Mouse (Mus musculus) erythroblast, adult 5-6 weeks (primary cell): ENCODE measurements around the gene Slc16a10. TPM values are rescaled to one million over a fixed set of nuclear protein-coding genes. Genes with fewer than 3 reads are reported as not detected.

Experiments
- ATAC-seq: replicated peaks from 2 replicates; pipeline ENCODE4 v1.8.0; 2016; ENCODE audit warnings: moderate number of reproducible peaks, mild to moderate bottlenecking, moderate TSS enrichment, inconsistent platforms; ENCODE audit not compliant: poor library complexity, low FRiP score, severe bottlenecking
- total RNA-seq, 2 experiments: library from RNA; stranded (forward) in 1 of 2; stranded (reverse) in 1 of 2; fragments of 150-400 nt in 1 of 2; fragments of 200-764, 138-1000 nt in 1 of 2; gene quantifications; 2 replicates each; pipeline versions ENCODE4 v1.2.3 to v1.2.4; 2015 to 2017; ENCODE audit warnings: low replicate concordance in 2 of 2

Gene Slc16a10
- total RNA-seq, 2 experiments from 2014 or later = 459 to 461 TPM

- no peak for ATAC-seq
These were observed 23.2 kb downstream of the Slc16a10 start for GRCm38 (mm10) chr10:40118743-40119387.

- no peak for ATAC-seq
These were observed 28.5 kb downstream of the Slc16a10 start for GRCm38 (mm10) chr10:40113517-40114085.

GRCm38 (mm10) chr10:40112256-40112655 lies 29.8 kb downstream of the Slc16a10 start:
- ATAC-seq = no peak

DNA sequence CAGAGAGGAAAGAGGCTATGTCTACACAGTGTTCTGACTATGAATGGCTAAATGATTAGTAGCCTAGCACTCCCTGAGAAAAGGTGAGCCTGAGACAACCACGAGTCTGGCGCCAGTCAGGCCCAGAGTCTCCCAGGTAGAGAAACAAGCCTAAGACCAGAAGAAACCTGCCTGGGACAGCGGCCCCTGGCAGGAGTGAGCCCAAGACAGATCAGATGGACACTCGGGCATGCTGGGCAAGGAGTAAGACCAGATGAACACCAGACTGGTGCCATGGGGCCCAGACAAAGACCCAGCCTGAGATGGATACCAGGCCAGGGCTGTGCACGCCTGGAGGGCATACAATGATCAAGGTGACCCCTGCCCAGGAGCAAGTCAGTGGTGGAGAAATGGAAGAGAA lies 32.5 kb downstream of the Slc16a10 start:
- ATAC-seq = no peak

GRCm38 (mm10) chr10:40108992-40109391 lies 33.1 kb downstream of the Slc16a10 start:
- ATAC-seq = no peak

GRCm38 (mm10) chr10:40107995-40108394 lies 34.1 kb downstream of the Slc16a10 start:
- ATAC-seq = no peak

DNA sequence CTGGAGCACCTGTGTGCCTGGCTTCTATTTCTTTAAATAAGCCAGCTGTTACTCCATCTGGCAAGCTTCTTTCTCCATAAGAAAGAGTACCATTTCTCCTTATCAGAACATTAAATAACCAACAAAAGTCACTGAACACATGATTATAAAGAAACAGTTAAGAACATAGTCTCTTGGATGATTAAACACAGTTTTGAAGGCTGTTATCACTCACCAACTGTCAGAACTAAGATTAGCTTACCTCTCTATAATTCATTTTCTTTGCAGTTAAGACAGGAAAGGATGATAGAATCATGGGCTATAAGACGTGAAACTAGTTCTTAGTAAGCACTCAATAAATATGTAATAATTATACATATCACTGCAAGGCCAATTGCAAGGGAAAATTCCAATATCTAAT lies 36.9 kb downstream of the Slc16a10 start:
- no peak for ATAC-seq

- ATAC-seq = no peak
These were observed 38.3 kb downstream of the Slc16a10 start for GRCm38 (mm10) chr10:40103790-40104189.

DNA sequence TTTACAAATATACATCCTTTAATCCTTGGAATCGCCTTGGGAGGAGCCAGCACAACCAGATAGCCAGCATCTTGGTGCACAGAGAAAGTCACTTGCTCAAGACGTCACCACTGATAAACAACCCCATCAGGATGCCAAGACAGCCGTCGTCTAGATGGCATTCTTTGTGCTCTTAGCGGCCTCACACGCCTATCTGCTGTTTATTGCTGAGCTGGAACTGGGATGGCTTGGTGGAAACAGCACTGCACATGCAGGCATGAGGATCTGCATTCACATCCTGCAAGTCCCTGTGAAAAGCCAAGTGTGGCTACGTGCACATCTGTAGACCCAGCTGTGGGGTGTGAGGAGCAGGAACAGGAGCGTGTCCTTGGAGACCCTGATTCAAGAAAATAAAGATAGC lies 39.1 kb downstream of the Slc16a10 start:
- no peak for ATAC-seq

DNA sequence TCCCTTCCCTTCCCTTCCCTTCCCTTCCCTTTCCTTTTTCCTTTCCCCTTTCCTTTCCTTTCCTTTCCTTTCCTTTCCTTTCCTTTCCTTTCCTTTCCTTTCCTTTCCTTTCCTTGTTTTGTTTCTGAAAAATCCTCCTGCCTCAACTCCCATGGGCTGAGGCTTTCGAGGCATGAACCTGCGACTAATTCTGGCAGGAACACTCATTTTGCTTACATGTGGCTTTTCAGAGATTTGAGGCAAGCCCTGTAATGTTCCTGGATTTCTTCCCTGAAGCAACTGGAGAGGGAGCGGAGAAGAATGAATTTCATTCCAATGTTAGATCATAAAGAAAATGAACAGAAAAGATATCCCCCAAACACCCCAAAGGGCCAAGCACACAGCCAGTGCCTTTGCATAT lies 39.9 kb downstream of the Slc16a10 start:
- ATAC-seq = no peak

DNA sequence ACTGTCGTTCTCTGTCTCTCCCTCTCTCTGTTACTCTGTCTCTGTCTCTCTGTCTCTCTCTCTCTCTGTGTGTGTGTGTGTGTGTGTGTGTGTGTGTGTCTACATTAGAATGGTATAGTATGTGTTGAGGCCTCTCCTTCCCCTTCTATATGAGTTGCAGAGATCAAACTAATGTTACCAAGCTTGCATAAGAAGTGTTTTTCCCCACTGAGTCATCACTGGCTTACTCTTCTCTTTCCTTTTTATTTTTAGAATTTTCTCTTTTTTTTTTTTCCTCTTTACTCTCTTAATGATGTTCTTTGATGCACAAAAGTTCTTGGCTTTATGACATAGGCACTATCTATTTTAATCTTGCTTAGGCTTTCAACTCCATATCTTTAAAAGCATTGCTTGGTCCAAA lies 43.6 kb downstream of the Slc16a10 start:
- ATAC-seq = no peak

DNA sequence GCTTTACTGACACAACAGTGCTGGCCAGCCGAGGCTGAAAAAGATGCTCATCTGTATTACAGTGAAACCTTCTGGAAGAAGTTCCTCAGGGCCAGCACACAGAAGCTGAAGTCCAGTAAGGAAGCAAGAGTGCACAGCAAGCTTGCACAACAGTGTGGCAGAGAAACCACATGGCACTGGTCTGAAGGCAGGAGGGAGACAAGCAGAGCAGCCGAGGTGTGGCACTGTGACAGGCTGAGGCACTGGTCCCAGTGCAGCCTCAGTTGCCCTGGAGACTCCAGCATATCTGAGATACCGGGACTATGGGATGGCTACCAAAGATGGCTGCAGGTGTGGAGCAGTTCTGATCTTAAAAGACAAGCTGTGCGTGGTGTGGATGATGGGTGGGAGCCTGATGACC lies 44.5 kb downstream of the Slc16a10 start:
- ATAC-seq = peak; percentile 37; the same call in 1 of the 2 replicates

DNA sequence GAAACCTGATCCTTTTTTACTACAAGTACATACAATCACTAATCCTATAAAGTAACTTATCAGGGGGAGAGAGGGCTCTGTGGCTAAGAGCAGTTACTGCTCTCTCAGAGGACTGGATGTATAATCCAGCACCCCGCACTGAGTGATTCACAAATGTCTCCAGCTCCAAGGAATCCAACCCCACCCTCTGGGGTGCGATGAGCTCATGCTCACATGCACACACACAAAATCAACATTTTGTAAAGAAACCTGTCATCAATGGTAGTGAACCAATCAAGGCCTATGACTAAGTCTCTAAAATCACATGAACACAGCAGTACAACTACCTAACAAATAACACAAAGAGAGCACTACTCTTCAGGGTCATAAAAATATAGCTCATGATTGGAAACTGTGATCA lies 47.3 kb downstream of the Slc16a10 start:
- ATAC-seq = no peak

GRCm38 (mm10) chr10:40093526-40093925 lies 48.5 kb downstream of the Slc16a10 start:
- no peak for ATAC-seq

- no peak for ATAC-seq
These were observed 50.6 kb downstream of the Slc16a10 start for GRCm38 (mm10) chr10:40091455-40091854.

- ATAC-seq = no peak
These were observed 51.3 kb downstream of the Slc16a10 start for GRCm38 (mm10) chr10:40090504-40091428.

DNA sequence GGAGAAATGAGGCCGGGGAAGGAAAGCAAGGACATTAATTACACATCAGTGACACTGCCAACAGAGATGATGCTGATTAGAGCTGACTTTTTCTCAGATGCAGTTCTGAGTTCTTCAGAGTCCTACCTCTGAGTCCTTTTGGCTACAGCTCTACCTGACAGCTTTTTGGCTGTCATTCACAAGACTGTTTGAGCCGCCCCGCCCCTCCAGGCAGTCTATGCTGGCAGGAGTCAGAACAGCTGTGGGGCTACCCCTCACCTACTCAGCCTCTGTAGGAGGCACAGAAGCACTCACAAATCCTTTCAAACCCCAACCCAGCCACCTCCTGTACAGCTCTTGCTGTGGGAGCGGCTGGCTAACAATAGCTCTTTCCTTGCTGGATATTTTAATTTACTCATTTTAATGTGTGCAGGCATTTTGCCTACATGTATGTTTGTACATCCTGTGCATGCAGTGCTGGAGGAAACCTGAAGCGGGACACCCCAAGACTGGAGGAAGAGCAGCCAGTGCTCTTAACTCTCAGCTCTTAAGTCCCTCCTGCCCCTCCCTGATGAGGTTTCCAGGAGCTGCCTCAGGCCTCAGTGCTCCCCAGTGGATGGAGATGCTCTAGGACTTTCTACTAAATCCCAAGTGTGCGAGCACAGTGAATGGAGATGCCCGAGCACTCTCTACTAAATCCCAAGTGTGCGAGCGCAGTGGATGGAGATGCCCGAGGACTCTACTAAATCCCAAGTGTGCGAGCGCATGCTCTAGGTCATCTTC lies 57.5 kb downstream of the Slc16a10 start:
- ATAC-seq = no peak

GRCm38 (mm10) chr10:40083556-40083955 lies 58.5 kb downstream of the Slc16a10 start:
- ATAC-seq = no peak

DNA sequence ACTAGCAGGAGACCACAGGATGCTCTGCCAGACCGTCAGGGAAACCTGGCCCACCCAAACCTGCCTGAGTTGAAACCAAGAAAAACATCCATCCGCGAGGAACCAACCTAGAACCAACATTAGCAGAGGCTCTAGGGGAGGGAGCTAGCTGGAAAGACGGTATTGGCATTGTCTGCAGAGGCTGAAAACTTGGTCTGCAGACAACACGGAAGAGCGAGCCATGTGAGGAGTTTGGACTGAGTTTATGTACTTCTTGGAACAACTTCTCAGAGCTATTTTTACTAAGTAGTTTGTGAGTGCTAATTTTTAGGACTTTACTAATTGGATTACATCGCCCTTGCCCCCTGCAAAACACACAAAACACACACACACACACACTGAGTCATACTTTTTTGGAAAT lies 59.4 kb downstream of the Slc16a10 start:
- no peak for ATAC-seq

DNA sequence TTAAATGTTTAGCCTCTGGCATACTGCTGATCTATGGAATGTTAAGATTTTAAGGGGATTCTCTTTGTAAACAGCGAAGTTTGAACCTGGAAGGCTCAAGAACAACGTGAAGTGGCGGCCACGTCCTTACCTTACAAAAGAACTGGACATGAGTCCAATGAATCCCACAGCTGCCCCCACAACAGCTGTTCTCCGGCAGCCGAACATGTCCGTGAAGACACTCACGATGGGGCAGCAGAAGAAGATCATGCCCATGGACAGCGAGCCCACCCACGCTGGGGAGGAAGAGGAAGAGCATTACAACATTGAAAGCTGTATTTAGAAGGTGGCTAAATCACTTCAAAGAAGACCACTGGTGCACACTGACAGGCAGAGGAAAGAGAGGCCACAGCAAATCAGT lies 61.5 kb downstream of the Slc16a10 start:
- no peak for ATAC-seq
